Mouse (Mus musculus) ES-E14 (cell line): ENCODE measurements around the gene Dclre1b. TPM values are rescaled to one million over a fixed set of nuclear protein-coding genes. Genes with fewer than 3 reads are reported as not detected.

ENCODE experiments used
- DNase-seq: peaks from one replicate; pipeline ENCODE4 v3.0.0-alpha.2; 2013; ENCODE audit warnings: low read depth, low spot score
- H3K27ac ChIP-seq: 2 replicates; pipeline ENCODE4 v1.5.1; 2012; ENCODE audit warnings: low read depth, mild to moderate bottlenecking, low read length, moderate library complexity, mixed read lengths; ENCODE audit not compliant: poor library complexity, insufficient read depth, severe bottlenecking
- H3K36me3 ChIP-seq: 2 replicates; pipeline ENCODE4 v1.6.1; 2012; ENCODE audit warnings: mild to moderate bottlenecking, low read length, moderate library complexity, mixed read lengths; ENCODE audit not compliant: control insufficient read depth, poor library complexity, insufficient read depth, severe bottlenecking
- H3K4me1 ChIP-seq, 2 experiments: fragments of 150-350 bp in 1 of 2; sonication (generic) in 1 of 2; 2 replicates each; pipeline ENCODE4 v1.6.1; 2012; ENCODE audit warnings: low read length in 2 of 2, mild to moderate bottlenecking in 1 of 2, mixed read lengths in 1 of 2; ENCODE audit not compliant: control insufficient read depth in 2 of 2, insufficient read depth in 2 of 2, poor library complexity in 1 of 2
- H3K4me3 ChIP-seq, 2 experiments: fragments of 150-350 bp in 1 of 2; sonication (generic) in 1 of 2; 2 replicates each; pipeline ENCODE4 v1.5.1; 2012; ENCODE audit warnings: low read length in 2 of 2, low read depth in 1 of 2, mild to moderate bottlenecking in 1 of 2, mixed read lengths in 1 of 2; ENCODE audit not compliant: insufficient read depth in 1 of 2, poor library complexity in 1 of 2, severe bottlenecking in 1 of 2
- H3K9ac ChIP-seq: 2 replicates; pipeline ENCODE4 v1.6.1; 2012; ENCODE audit warnings: low read depth, mild to moderate bottlenecking, low read length, mixed read lengths; ENCODE audit not compliant: poor library complexity, insufficient read depth, severe bottlenecking
- H3K9me3 ChIP-seq: fragments of 150-350 bp; sonication (generic); 2 replicates; pipeline ENCODE4 v1.6.1; 2012; ENCODE audit warnings: low read depth, mild to moderate bottlenecking, low read length; ENCODE audit not compliant: control insufficient read depth, insufficient read depth
- CHD2 ChIP-seq: IDR thresholded peaks from 2 replicates; pipeline ENCODE4 v1.6.1; 2014; ENCODE audit warnings: mild to moderate bottlenecking, low read depth, low read length, inconsistent platforms
- HCFC1 ChIP-seq: IDR thresholded peaks from 2 replicates; pipeline ENCODE4 v1.6.1; 2012; ENCODE audit warnings: low read length, inconsistent platforms, borderline replicate concordance; ENCODE audit not compliant: insufficient read depth
- MAFK ChIP-seq: IDR thresholded peaks from 2 replicates; pipeline ENCODE4 v1.6.1; 2014; ENCODE audit warnings: mild to moderate bottlenecking, low read depth, low read length, inconsistent platforms; ENCODE audit not compliant: insufficient read depth
- ZC3H11A ChIP-seq: IDR thresholded peaks from 2 replicates; pipeline ENCODE4 v1.6.1; 2012; ENCODE audit warnings: low read depth, mild to moderate bottlenecking, inconsistent platforms, low read length, borderline replicate concordance
- ZNF384 ChIP-seq: IDR thresholded peaks from 2 replicates; pipeline ENCODE4 v1.6.1; 2012; ENCODE audit warnings: low read depth, low read length, inconsistent platforms
- in situ Hi-C, 2 experiments: fragments of 600-800 bp; cut with MboI; formaldehyde crosslinking; loops; one replicate each; pipeline ENCODE4 v1.15.1; 2025; ENCODE audit warnings: low sequenced_read_pairs in 2 of 2, inconsistent platforms in 1 of 2; ENCODE audit not compliant: unreplicated experiment in 2 of 2
- total RNA-seq: library from RNA; depleted of rRNA; stranded (reverse); fragments of 300-350 nt; gene quantifications from 2 replicates; pipeline ENCODE4 v1.2.3, GENCODE M21; 2012

Dclre1b gene
- total RNA-seq, 1 experiment, result 8.2 TPM

DNA sequence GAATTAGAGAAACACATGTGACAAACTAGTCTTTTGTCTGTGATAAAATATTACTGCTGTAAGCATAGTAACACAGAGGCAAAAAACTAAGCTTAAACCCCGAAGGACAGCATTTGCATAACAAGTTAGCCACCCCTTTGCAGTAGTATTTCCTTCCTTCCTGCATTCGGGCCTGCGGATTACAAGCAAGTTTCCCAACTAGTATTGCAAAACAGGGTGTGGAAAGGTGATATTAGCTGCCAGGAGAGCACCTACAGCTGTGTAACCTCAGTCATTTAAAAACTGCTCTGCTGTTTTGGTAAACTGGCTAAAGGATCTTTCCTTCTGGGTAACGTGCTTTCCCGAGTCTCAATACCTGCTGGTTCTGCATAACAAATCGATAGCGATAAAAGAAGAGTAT is 22.0 kb downstream of the Dclre1b start:
- Histone ChIP-seq H3K4me3 (no peak overlapping the region), H3K36me3 (no peaks in the 10 kb centered on the region), H3K9ac (no peak overlapping the region), H3K4me1 (peaks cover 4 to 7% of the 10 kb centered on the region in 2 experiments), H3K9me3 (no peaks in the 10 kb centered on the region), H3K27ac (no peak overlapping the region)
- in situ Hi-C loops, result no loop called here
- no peak for TF ChIP-seq CHD2
- no peak for TF ChIP-seq ZC3H11A
- no peak for TF ChIP-seq MAFK
- TF ChIP-seq HCFC1, result no peak
- no peak for TF ChIP-seq ZNF384
- DNase-seq, result no peak

DNA sequence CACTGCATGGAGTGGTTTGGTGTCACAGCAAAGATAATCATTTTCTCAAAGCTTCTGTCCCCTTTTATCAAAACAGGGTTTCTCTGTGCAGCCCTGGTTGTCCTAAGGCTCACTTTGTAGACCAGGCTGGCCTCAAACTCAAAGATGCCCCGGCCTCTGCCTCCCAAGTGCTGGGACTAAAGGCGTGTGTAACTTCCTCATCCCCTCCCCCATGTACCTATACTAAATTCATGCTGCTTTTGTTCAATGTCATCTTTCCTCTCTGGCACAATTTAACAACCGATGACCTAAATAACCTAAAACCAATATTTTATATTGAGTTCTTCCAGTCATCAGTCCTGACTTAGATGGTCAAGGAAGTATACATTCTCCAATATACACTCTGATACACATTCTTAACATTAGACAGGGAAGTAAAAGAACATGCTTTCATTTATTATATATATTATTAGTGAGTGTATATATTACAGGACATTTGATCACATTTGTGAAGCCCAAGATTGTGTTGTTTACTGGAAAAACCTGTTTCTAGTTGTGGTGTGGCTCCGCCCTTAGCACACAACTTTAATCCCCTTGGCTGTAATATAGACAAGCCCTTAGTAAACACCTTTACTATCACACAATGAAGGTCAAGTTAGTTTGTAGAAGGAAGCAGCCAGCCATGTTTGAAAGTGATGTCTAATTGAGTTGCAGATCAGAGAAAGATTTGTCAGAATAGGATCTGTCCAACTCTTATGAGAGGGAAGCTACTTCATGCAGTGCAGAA is 26.2 kb downstream of the Dclre1b start:
- Histone ChIP-seq H3K36me3 (no peaks in the 10 kb centered on the region), H3K4me3 (no peak overlapping the region), H3K4me1 (peaks cover 2% of the 10 kb centered on the region in 2 experiments; a peak in 3 of 4 replicates), H3K9ac (no peak overlapping the region), H3K9me3 (no peaks in the 10 kb centered on the region), H3K27ac (no peak overlapping the region)
- no peak for TF ChIP-seq MAFK
- TF ChIP-seq ZC3H11A, result no peak
- no peak for TF ChIP-seq CHD2
- no peak for TF ChIP-seq ZNF384
- TF ChIP-seq HCFC1, result no peak
- no peak for DNase-seq
- in situ Hi-C loops, result no loop called here

DNA sequence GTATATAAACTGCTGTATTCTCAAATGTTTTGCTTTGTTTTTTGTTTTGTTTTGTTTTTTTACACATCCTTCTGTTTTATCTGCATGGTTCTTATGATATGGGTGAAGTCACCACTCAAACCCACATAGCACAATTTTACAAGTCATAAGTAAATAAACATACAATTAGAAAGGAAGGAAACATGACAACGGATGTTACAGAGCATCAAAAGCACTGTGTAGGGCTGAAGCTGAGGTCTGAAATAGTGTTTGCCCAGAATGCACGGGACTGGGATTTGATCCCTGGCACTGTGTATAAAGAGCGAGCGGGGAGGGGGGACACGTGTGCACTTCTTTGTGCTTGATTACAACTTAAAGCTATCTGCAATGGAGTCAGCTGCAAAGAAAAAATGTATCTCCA is 28.5 kb downstream of the Dclre1b start:
- Histone ChIP-seq H3K27ac (no peak overlapping the region), H3K9me3 (no peaks in the 10 kb centered on the region), H3K4me3 (no peak overlapping the region), H3K9ac (no peak overlapping the region), H3K4me1 (no peaks in the 10 kb centered on the region; a peak in 2 of 4 replicates), H3K36me3 (peaks cover 2% of the 10 kb centered on the region; the same call in 1 of the 2 replicates)
- no peak for TF ChIP-seq ZC3H11A
- no peak for TF ChIP-seq ZNF384
- TF ChIP-seq CHD2, result no peak
- no peak for TF ChIP-seq HCFC1
- TF ChIP-seq MAFK, result no peak
- in situ Hi-C loops, result no loop called here
- DNase-seq, result no peak

DNA sequence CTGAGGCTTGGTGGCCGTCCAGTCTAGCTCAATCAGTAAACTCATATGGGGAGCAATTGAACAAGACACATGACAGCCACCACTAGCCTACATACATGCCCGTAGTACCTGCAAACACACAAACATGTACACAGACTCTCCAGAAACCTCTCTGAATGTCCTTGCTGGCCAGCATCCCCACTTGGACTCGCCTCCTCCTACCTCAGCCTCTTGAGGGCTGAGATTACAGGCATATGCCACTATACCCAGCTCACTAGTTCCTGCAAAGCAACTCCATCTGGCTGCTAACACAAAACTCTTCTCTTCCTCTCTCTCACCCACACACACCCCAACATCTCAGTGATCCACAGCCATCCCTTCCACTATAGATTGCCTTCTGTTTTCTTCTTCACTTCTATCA is 29.0 kb downstream of the Dclre1b start:
- no peak for TF ChIP-seq MAFK
- Histone ChIP-seq H3K9me3 (no peaks in the 10 kb centered on the region), H3K27ac (no peak overlapping the region), H3K9ac (no peak overlapping the region), H3K36me3 (peaks cover 2% of the 10 kb centered on the region; the same call in 1 of the 2 replicates), H3K4me3 (no peak overlapping the region), H3K4me1 (no peaks in the 10 kb centered on the region; a peak in 2 of 4 replicates)
- in situ Hi-C loops, result no loop called here
- DNase-seq, result no peak

DNA sequence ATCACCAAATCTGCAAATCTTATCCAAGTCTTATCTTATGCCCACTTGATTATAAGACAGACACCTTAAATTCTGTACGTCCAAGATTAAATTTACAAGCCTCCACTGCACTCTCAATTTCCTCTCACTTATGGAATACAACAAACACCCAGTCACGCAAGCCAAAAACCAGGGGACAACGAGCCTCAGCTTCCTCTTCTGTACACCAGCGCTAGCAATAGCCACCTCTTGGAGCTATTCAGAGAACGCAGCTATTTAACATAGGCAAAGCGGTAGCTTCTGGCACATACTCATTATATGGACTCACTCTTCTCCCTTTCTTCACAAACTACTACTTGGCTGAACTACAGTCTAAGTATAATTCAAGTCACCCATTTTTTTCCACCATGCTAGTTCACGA is 30.1 kb downstream of the Dclre1b start:
- DNase-seq, result no peak
- Histone ChIP-seq H3K27ac (no peak overlapping the region), H3K36me3 (peaks cover 2% of the 10 kb centered on the region; the same call in 1 of the 2 replicates), H3K4me1 (no peaks in the 10 kb centered on the region; a peak in 2 of 4 replicates), H3K9me3 (no peaks in the 10 kb centered on the region), H3K9ac (no peak overlapping the region), H3K4me3 (no peak overlapping the region)
- TF ChIP-seq HCFC1, result no peak
- no peak for TF ChIP-seq CHD2
- TF ChIP-seq ZNF384, result no peak
- TF ChIP-seq ZC3H11A, result no peak
- TF ChIP-seq MAFK, result no peak
- in situ Hi-C loops, result no loop called here
